Mouse (Mus musculus): ENCODE results near the gene Gm15080. TPM values are rescaled to one million over a fixed set of nuclear protein-coding genes. Genes with fewer than 3 reads are reported as not detected.
"Not testable (repeated sequence)": the region's sequence is repeated elsewhere in the genome, so short reads cannot be mapped to it uniquely, and the experiment has no call there.

Gene Gm15080
- total RNA-seq (2021), result not detected
- long read RNA-seq, result 0 reads

DNA sequence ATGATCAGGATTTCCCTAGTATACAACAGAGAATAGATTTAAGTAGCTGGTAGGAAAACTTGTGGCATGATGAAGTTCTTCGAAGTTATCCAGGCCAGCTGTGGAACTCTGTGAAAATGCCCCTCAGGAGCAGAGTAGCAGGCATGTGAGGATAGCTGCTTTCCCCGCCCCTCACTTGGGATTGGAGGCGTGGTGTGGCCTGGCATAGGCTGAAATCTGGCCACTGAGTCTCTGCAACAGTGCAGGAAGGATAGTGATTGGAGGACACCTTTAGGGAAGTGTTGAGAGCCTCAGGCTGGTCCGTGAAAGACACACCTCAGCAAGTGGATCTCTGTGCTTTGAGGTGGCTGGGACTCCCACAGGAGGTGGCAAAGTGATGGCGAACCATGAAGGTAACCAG is at the start of gene Gm15080:
Gene Gm15080 (plus strand): TSS at position 301 of the 400 bp plus-strand sequence.
- not testable (repeated sequence) for DNase-seq (ENCODE audit: low spot score in 2 of 2)

Other genes starting within 250 kb of the Gm15080 start
- not detected for gene Gm15128, start 227.0 kb upstream of the Gm15080 start, total RNA-seq (2021)
- not detected for gene Gm15107, start 187.7 kb downstream of the Gm15080 start, total RNA-seq (2021)